Mouse (Mus musculus): Measurements from ENCODE around the gene Hpf1. TPM values are rescaled to one million over a fixed set of nuclear protein-coding genes. Genes with fewer than 3 reads are reported as not detected.

Gene Hpf1
- polyA plus RNA-seq, 1 experiment from 2014 or later: 75.4 TPM

GRCm38 (mm10) chr8:60868236-60868965 is 21.8 kb upstream of the Hpf1 start:
- Histone ChIP-seq H3K9ac (no peak overlapping the region), H3K4me1 (replicated peaks) (no peaks in the 10 kb centered on the region), H3K27ac (ENCODE audit: poor library complexity, severe bottlenecking) (no peak overlapping the region), H3K4me2 (no peak overlapping the region), H3K27me3 (replicated peaks) (no peaks in the 10 kb centered on the region), H3K4me3 (no peak overlapping the region), H3K36me3 (no peaks in the 10 kb centered on the region), H3K9me3 (replicated peaks) (no peaks in the 10 kb centered on the region)
- ATAC-seq (ENCODE audit: insufficient number of reproducible peaks, low FRiP score): no peak
- whole genome bisulfite sequencing: 83% methylated on average over 4 of the region's 4 CpGs

- H3K9me3 ChIP-seq (replicated peaks): no peaks in the 10 kb centered on the region
- no peak overlapping the region for H3K4me2 ChIP-seq
- WGBS: 76% methylated on average over 2 of the region's 2 CpGs
- no peak overlapping the region for H3K4me3 ChIP-seq
- H3K36me3 ChIP-seq: no peaks in the 10 kb centered on the region
- H3K4me1 ChIP-seq (replicated peaks): no peaks in the 10 kb centered on the region
- no peaks in the 10 kb centered on the region for H3K27me3 ChIP-seq (replicated peaks)
- ATAC-seq (ENCODE audit: insufficient number of reproducible peaks, low FRiP score): no peak
- no peak overlapping the region for H3K27ac ChIP-seq (ENCODE audit: poor library complexity, severe bottlenecking)
- H3K9ac ChIP-seq: no peak overlapping the region
Observed at GRCm38 (mm10) chr8:60869761-60870160, 20.5 kb upstream of the Hpf1 start.

- 78% methylated on average over 13 of the region's 13 CpGs for WGBS
- no peaks in the 10 kb centered on the region for H3K27me3 ChIP-seq (replicated peaks)
- ATAC-seq (ENCODE audit: insufficient number of reproducible peaks, low FRiP score): no peak
Observed at GRCm38 (mm10) chr8:60870231-60871193, 19.7 kb upstream of the Hpf1 start.

GRCm38 (mm10) chr8:60878617-60879016 is 11.6 kb upstream of the Hpf1 start:
- no peaks in the 10 kb centered on the region for H3K27me3 ChIP-seq (replicated peaks)
- H3K36me3 ChIP-seq: no peaks in the 10 kb centered on the region
- no peaks in the 10 kb centered on the region for H3K9me3 ChIP-seq (replicated peaks)
- H3K4me3 ChIP-seq: no peak overlapping the region
- H3K9ac ChIP-seq: no peak overlapping the region
- no peak overlapping the region for H3K27ac ChIP-seq (ENCODE audit: poor library complexity, severe bottlenecking)
- H3K4me2 ChIP-seq: no peak overlapping the region
- H3K4me1 ChIP-seq (replicated peaks): no peaks in the 10 kb centered on the region
- 54% methylated on average over 2 of the region's 2 CpGs for WGBS
- ATAC-seq (ENCODE audit: insufficient number of reproducible peaks, low FRiP score): no peak

More at GRCm38 (mm10) chr8:60870231-60871193, 19.7 kb upstream of the Hpf1 start:
- H3K4me2 ChIP-seq: no peak overlapping the region
- no peaks in the 10 kb centered on the region for H3K4me1 ChIP-seq (replicated peaks)
- no peaks in the 10 kb centered on the region for H3K36me3 ChIP-seq
- no peak overlapping the region for H3K4me3 ChIP-seq
- H3K9me3 ChIP-seq (replicated peaks): no peaks in the 10 kb centered on the region
- H3K9ac ChIP-seq: no peak overlapping the region
- H3K27ac ChIP-seq (ENCODE audit: poor library complexity, severe bottlenecking): no peak overlapping the region

- Histone ChIP-seq H3K9ac (no peak overlapping the region), H3K9me3 (replicated peaks) (no peaks in the 10 kb centered on the region), H3K27me3 (replicated peaks) (no peaks in the 10 kb centered on the region), H3K27ac (ENCODE audit: poor library complexity, severe bottlenecking) (no peak overlapping the region), H3K4me3 (no peak overlapping the region), H3K36me3 (no peaks in the 10 kb centered on the region), H3K4me2 (no peak overlapping the region), H3K4me1 (replicated peaks) (no peaks in the 10 kb centered on the region)
- 70% methylated on average over 4 of the region's 4 CpGs for WGBS
- no peak for ATAC-seq (ENCODE audit: insufficient number of reproducible peaks, low FRiP score)
Observed at GRCm38 (mm10) chr8:60883419-60884137, 6.6 kb upstream of the Hpf1 start.

- 67% methylated on average over 6 of the region's 6 CpGs for WGBS
- no peak overlapping the region for H3K4me3 ChIP-seq
- ATAC-seq (ENCODE audit: insufficient number of reproducible peaks, low FRiP score): no peak
- H3K27me3 ChIP-seq (replicated peaks): no peaks in the 10 kb centered on the region
- H3K9me3 ChIP-seq (replicated peaks): no peaks in the 10 kb centered on the region
- no peak overlapping the region for H3K9ac ChIP-seq
- no peaks in the 10 kb centered on the region for H3K36me3 ChIP-seq
- no peak overlapping the region for H3K27ac ChIP-seq (ENCODE audit: poor library complexity, severe bottlenecking)
- peaks cover 10% of the 10 kb centered on the region for H3K4me1 ChIP-seq (replicated peaks)
- H3K4me2 ChIP-seq: no peak overlapping the region
Observed at GRCm38 (mm10) chr8:60886736-60887135, 3.5 kb upstream of the Hpf1 start.

- Histone ChIP-seq H3K4me1 (replicated peaks) (peaks cover 32% of the 10 kb centered on the region), H3K4me3 (no peak overlapping the region), H3K36me3 (peaks cover 7% of the 10 kb centered on the region), H3K27ac (ENCODE audit: poor library complexity, severe bottlenecking) (no peak overlapping the region), H3K9me3 (replicated peaks) (no peaks in the 10 kb centered on the region), H3K27me3 (replicated peaks) (no peaks in the 10 kb centered on the region), H3K9ac (no peak overlapping the region), H3K4me2 (peak overlapping the region; percentile 77; the same call in 1 of the 2 replicates)
- 79% methylated on average over 11 of the region's 11 CpGs for WGBS
- no peak for ATAC-seq (ENCODE audit: insufficient number of reproducible peaks, low FRiP score)
Observed at GRCm38 (mm10) chr8:60889131-60889842, 931 bp upstream of the Hpf1 start.

GRCm38 (mm10) chr8:60890520-60890874 is 279 bp downstream of the Hpf1 start:
- Histone ChIP-seq H3K4me3 (peak overlapping the region; percentile 74), H3K27me3 (replicated peaks) (no peaks in the 10 kb centered on the region), H3K4me1 (replicated peaks) (peaks cover 41% of the 10 kb centered on the region), H3K9ac (peak overlapping the region; percentile 74), H3K36me3 (peaks cover 9% of the 10 kb centered on the region), H3K27ac (ENCODE audit: poor library complexity, severe bottlenecking) (no peak overlapping the region), H3K9me3 (replicated peaks) (no peaks in the 10 kb centered on the region), H3K4me2 (peak overlapping the region; percentile 77)
- WGBS: 1% methylated on average over 23 of the region's 23 CpGs
- ATAC-seq (ENCODE audit: insufficient number of reproducible peaks, low FRiP score): no peak

- Histone ChIP-seq H3K4me3 (no peak overlapping the region), H3K27ac (ENCODE audit: poor library complexity, severe bottlenecking) (no peak overlapping the region), H3K4me2 (peak overlapping the region; percentile 77; the same call in 1 of the 2 replicates), H3K9me3 (replicated peaks) (no peaks in the 10 kb centered on the region), H3K36me3 (peaks cover 9% of the 10 kb centered on the region), H3K4me1 (replicated peaks) (peaks cover 50% of the 10 kb centered on the region), H3K27me3 (replicated peaks) (no peaks in the 10 kb centered on the region), H3K9ac (no peak overlapping the region)
- no peak for ATAC-seq (ENCODE audit: insufficient number of reproducible peaks, low FRiP score)
- 83% methylated on average over 4 of the region's 4 CpGs for WGBS
Observed at GRCm38 (mm10) chr8:60891757-60892156, 1.5 kb downstream of the Hpf1 start.

GRCm38 (mm10) chr8:60895878-60896277 is 5.7 kb downstream of the Hpf1 start:
- Histone ChIP-seq H3K9me3 (replicated peaks) (no peaks in the 10 kb centered on the region), H3K27me3 (replicated peaks) (no peaks in the 10 kb centered on the region), H3K4me3 (no peak overlapping the region), H3K4me2 (peak overlapping the region; percentile 36), H3K36me3 (peaks cover 23% of the 10 kb centered on the region), H3K9ac (no peak overlapping the region; the same call in 1 of the 2 replicates), H3K4me1 (replicated peaks) (peaks cover 60% of the 10 kb centered on the region), H3K27ac (ENCODE audit: poor library complexity, severe bottlenecking) (peak overlapping the region; percentile 79)
- WGBS: 30% methylated on average over 6 of the region's 6 CpGs
- ATAC-seq (ENCODE audit: insufficient number of reproducible peaks, low FRiP score): peak; percentile 42; the same call in 1 of the 2 replicates

All from heart, embryonic 12.5 days (tissue).